Mouse (Mus musculus) WW6 (cell line): ENCODE data around the gene Abhd12b.

Experiments
- DNase-seq: peaks from one replicate; pipeline ENCODE4 v3.0.0-alpha.2; 2013; ENCODE audit warnings: low read depth, low spot score

Abhd12b gene

GRCm38 (mm10) chr12:70153842-70154241 lies at the start of gene Abhd12b:
TSS of gene Abhd12b (plus strand) at chr12:70154142.
- DNase-seq = no peak

- no peak for DNase-seq
Observed at GRCm38 (mm10) chr12:70104199-70104598, 49.7 kb upstream of the Abhd12b start.

- DNase-seq = no peak
Observed at GRCm38 (mm10) chr12:70104776-70105420, 49.0 kb upstream of the Abhd12b start.

- DNase-seq = no peak
Observed at GRCm38 (mm10) chr12:70105885-70106284, 48.1 kb upstream of the Abhd12b start.

- no peak for DNase-seq
Observed at GRCm38 (mm10) chr12:70106508-70106907, 47.4 kb upstream of the Abhd12b start.

GRCm38 (mm10) chr12:70108104-70108503 lies 45.8 kb upstream of the Abhd12b start:
- DNase-seq = no peak

- DNase-seq = no peak
Observed at GRCm38 (mm10) chr12:70109921-70110320, 44.0 kb upstream of the Abhd12b start.

GRCm38 (mm10) chr12:70110375-70111116 lies 43.4 kb upstream of the Abhd12b start:
- no peak for DNase-seq

GRCm38 (mm10) chr12:70111117-70111366 lies 42.9 kb upstream of the Abhd12b start:
- no peak for DNase-seq

- DNase-seq = no peak
Observed at GRCm38 (mm10) chr12:70111367-70112089, 42.4 kb upstream of the Abhd12b start.

- no peak for DNase-seq
Observed at GRCm38 (mm10) chr12:70112090-70112383, 41.9 kb upstream of the Abhd12b start.

- no peak for DNase-seq
Observed at GRCm38 (mm10) chr12:70113351-70113750, 40.6 kb upstream of the Abhd12b start, which contains the start of gene Nin. TSS of gene Nin (minus strand) at chr12:70113717.

- DNase-seq = no peak
Observed at GRCm38 (mm10) chr12:70117146-70117545, 36.8 kb upstream of the Abhd12b start.

- DNase-seq = no peak
Observed at GRCm38 (mm10) chr12:70118721-70119345, 35.1 kb upstream of the Abhd12b start.

GRCm38 (mm10) chr12:70119552-70119951 lies 34.4 kb upstream of the Abhd12b start:
- no peak for DNase-seq

GRCm38 (mm10) chr12:70126626-70127025 lies 27.3 kb upstream of the Abhd12b start:
- DNase-seq = no peak

GRCm38 (mm10) chr12:70129105-70129504 lies 24.8 kb upstream of the Abhd12b start:
- no peak for DNase-seq

GRCm38 (mm10) chr12:70131042-70131675 lies 22.8 kb upstream of the Abhd12b start:
- DNase-seq = no peak

- no peak for DNase-seq
Observed at GRCm38 (mm10) chr12:70134627-70135235, 19.2 kb upstream of the Abhd12b start.

GRCm38 (mm10) chr12:70136185-70136756 lies 17.7 kb upstream of the Abhd12b start:
- DNase-seq = no peak

- DNase-seq = no peak
Observed at GRCm38 (mm10) chr12:70137095-70137494, 16.8 kb upstream of the Abhd12b start.
